Mouse (Mus musculus) liver, postnatal 0 days (tissue): Measurements from ENCODE around the gene Rab27a.

Experiments
- CTCF ChIP-seq: sonication (generic); IDR thresholded peaks from 2 replicates; pipeline ENCODE4 v1.5.1; 2016; ENCODE audit warnings: antibody characterized with exemption, low read depth
- EP300 ChIP-seq: IDR thresholded peaks from 2 replicates; pipeline ENCODE4 v1.6.1; 2016; ENCODE audit warnings: antibody characterized with exemption, low read depth, mild to moderate bottlenecking

GRCm38 (mm10) chr9:73047906-73048305 is 3.3 kb downstream of the Rab27a start:
- TF ChIP-seq CTCF: no peak
- TF ChIP-seq EP300: no peak
